Mouse (Mus musculus) 3134 (cell line): ENCODE results near the gene Tgfbr3.
A peak's percentile ranks its signal among the peaks of the same experiment; 100 is the strongest.

Source experiments
- DNase-seq: peaks from one replicate; pipeline ENCODE4 v3.0.0-alpha.2; 2011; ENCODE audit warnings: low spot score; ENCODE audit not compliant: insufficient read length; ENCODE audit errors: extremely low read depth

Tgfbr3 gene

DNA sequence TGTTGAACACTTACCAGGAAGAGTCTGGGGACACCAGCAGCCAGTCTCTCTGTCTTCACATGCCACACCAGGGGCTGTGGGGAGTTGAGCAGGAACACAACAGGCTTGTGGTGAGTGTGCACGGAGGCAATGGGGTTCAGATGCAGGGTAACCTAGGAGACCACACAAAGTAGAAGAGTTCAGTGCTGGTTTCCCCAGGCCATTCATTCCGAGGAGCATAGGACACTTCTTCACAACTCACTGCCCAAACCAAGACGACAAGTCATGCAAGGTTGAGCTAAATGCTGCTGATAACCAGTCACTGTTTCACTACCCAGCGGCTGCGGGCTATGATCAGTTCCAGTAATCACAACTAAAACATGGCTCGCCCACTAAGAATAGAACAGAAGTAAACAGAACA is 111.6 kb downstream of the Tgfbr3 start:
- DNase-seq = no peak

DNA sequence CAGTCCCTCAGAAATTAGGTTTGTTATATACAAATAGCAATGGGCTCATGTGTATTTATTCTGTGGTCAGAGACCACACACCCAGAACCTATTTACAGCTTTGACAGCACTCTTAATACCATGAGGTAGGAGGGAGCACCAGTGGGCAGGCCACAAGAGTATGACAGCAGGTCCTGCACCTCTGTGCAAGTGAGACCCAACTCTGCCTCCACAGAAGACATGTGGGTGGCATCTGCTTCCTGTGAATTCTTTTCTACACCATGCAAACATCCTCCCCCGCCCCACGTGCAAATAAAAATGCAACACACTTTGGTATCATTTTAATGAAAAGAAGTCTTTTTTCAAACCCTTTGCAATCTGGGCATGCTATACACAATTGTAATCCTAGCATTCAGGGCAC is 112.2 kb downstream of the Tgfbr3 start:
- DNase-seq = no peak

DNA sequence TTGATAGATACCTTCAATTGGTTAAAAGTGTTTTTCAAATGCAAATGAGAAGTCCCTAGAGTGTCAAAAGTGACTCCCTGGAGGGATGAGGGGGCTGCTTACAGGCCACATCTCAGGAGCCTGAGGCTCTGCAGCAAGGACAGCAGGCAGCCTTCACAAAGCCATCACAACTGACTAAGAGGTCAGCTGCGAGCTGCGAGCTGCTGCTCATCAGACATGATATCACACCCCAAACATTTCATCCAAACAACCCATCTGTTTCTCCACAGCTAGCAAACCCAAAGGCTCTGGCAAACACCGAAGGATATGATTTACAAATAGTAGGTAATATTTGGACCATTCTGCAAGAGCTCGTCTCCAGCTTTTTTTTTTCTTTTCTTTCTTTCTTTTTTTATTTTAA is 112.6 kb downstream of the Tgfbr3 start:
- no peak for DNase-seq

DNA sequence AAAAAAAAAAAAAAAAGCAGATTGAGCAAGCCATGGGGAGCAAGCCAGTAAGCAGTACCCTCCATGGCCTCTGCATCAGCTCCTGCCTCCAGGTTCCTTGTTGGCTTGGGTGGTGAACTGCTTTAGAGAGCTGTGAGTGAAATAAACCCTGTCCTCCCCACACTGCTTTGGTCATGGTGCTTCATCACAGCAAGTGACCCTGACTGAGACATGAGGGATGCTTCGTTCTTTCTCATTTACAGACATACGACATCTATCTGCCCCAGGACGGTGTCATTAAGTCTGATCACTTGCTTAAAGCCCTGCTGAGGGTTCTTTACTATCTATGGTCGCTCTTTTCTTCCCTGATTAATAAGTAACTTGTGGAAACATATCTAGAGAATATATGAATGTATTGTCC is 113.2 kb downstream of the Tgfbr3 start:
- DNase-seq = no peak

DNA sequence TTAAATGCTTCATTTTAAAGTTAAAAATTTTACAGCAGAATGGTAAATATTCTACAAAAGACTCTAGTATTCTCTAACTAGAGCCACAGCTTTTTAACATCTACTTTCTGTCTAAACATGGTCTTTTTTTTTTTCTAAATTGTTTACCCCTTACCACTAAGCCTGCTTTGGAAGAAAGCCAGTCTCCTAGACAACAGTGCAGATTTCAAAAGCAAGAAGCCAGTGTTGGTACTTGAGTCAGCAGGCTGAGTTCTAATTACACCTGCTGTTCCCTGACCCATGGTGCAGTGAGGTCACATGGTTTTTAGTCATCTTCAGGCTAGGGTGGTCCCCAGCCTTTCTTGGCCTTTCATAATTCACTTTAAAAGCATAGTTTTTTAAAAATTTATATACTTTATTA is 115.2 kb downstream of the Tgfbr3 start:
- DNase-seq = no peak

DNA sequence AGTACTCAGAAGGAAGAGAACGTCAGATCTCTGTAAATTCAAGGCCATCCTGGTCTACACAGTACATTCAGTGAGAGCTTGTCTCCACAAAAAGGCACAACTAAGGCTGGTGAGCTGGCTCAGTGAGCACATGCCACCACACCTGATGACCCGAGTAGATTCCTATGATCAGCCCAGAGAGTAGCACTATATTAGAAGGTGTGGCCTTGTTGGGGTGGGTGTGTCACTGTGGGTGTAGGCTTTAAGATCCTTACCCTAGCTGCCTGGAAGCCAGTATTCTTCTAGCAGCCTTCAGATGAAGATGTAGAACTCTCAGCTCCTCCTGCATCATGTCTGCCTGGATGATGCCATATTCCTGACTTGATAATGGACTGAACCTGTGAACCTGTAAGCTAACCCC is 115.9 kb downstream of the Tgfbr3 start:
- no peak for DNase-seq

DNA sequence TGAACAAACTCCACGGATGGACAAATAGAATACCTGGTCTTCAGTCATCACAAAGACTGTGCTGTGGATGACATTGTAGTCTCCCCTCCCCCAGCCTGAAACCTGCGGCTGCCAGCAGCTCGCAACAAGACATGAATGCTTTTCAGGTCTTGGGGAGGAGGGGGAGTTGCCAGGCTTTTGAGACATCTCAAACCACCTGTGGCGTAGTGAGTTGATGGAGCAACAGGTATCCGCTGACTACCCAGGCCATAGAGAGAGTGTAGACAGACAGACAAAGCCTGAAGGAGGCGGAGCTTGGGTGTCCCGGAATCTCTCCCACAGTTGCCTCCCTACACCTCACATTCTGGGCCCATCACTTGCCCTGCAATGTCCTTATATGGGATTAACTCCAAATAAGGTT is 117.6 kb downstream of the Tgfbr3 start:
- DNase-seq = no peak

DNA sequence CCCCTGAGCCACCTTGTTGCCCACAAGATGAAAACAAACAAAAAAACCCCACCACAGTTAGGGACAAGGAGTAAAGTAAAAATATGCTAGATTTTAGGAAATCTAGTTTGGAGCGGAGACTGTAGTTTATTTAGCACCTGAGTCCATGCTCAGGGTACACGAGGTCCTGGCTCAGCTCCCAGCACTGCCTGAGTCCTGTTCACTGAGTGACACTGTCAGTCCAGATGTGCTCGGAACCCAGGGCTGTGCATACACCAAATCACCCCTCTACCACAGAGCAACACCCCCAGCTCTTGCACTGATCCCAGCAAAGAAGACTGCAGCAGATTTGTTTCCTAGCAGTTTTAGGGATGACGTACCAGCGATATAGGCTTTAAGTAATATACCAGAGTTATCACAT is 119.6 kb downstream of the Tgfbr3 start:
- DNase-seq = no peak

DNA sequence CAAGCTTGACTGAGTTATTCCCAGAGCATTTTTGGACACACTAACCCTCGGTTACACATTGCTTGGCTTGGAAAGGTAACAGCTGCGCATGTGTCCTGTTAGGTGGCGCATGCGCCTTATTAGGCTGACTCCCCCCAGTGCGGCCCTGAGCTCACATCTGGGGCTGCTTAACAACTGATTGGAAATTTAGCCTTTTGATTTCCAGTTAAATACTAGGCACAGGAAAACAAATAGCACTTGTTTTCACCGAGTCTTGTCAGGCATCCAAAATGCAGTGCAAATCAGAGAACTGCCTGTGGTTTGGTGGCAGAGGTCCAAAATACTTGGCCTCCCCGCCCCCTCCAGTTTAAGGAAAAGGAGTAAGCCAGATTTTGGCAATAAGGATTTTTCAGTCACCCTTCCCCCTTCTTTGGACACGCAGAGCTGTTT is 121.5 kb downstream of the Tgfbr3 start:
- peak; percentile 62 for DNase-seq

DNA sequence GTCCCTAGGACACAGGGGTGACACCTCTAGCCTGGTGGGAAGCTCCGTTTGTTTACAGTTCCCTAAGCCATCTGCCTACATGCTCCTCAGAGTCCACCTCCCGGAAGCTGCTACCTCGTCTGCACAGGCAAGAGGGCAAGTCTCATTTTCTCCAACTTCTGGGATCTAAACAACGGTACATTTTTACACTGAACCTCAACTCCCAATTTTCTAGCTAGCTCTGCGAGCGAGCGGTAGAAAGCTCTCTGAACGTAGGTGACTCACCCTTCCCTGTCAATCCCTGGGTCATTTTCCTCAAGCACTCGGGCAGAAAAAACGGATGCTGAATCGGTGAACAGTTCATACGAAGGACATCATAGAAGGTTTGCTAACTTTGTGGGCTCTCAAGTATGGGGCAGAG is 122.1 kb downstream of the Tgfbr3 start:
- no peak for DNase-seq

DNA sequence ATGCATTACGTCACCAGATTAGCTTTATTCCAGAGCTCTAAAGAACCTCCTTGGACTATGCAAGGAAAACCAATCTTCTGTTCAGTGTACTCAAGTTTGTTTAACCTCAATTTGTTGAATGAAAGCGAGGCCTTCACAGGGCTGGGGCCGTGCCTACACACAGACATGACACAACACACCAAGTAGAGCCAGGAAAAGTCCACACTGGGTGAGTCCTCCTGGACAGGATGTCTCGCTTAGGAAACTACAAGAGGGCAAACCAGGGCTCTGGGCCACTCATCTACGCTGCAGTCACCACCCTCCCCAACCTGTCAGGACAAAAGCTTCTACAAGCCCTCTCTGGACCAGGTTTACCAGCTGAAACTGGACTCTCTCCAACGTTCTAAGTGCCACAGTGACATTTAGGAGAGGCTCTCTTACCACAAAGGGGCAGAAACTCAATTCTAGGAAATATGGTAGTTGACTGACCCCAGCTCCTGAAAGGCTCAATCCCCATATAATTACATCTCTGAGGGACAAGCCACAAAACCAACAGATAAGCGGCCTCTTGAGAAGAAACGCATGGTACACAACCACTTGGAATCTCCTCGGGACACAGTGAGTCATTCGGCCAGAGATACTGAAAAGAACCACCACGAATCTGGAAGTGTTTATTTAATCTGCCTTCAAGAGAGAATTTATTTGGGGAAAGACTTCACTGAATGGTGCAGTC is 122.6 kb downstream of the Tgfbr3 start:
- peak; percentile 52 for DNase-seq

DNA sequence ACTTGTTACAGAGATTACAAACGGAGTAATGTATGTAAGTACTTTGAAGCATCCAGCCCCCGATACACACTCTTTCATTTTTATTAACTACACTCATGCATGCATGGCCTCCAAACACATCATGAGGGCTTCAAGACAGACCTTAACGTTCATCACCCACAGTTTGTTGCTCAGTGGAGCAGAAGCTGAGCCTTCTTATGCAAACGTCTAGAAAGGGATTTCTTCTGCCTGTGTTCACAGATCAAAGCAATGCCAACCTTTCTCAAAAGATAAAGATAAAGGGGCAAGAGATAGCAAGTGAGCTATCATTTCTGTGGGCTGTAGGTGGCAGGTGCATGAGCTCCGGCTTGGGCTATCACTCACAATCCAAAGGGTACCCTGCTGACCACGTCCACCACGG is 123.7 kb downstream of the Tgfbr3 start:
- no peak for DNase-seq

DNA sequence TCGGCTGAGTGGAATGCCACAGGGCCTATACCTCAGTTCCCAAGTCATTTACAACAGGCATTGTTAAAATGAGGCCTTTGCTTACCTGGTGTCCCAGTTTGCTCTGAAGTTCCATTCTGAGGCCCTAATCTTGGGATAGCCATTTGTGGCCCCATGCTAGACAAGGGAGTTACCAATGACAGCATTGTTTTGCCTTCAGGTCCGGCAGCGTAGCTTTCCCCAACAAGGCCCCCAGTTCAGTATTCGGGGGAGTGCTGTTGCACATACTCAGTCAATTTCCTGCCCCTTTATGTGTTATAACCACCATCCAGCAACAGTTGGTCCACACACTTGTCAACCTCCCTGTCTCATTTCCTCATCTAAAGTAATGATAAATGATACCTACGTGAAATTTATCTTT is 124.2 kb downstream of the Tgfbr3 start:
- no peak for DNase-seq

DNA sequence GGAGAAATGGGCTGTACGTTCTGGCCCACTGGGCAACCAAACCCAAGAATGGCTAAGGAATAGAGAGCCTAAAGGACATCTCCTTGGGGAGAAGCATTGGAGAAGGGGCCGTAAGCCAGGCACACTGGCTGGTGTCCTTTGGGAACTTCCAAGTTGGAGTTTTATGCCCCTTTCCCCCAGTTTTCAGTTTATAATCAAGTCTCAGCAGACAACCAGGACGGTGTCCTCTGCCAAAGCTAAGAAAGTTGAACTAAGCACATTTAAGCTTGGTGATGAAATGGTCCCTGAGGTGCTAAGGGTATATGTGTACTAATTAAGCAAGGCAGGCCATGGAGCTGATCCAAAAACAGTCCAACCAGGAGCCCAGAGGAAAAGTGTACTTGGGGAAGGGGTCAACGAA is 124.6 kb downstream of the Tgfbr3 start:
- DNase-seq = no peak

DNA sequence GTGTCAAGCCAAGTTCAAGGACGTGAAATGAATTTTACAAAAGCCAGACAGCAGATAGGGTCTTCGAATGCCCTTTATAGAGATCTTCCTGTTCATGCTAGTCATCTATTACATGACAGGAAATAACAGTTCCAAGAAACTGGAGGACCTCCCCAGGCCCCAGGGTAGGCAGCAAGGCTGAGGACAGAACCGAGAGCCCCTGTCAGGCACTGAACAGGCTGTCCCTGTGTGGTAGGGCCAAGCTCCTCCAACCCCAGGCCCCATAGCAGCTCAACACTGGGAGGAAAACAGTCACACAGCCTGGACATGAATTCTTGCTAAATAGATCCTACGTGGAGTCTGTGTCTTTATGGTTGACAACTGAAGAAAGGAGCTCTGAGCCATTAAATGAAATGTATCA is 125.3 kb downstream of the Tgfbr3 start:
- no peak for DNase-seq

DNA sequence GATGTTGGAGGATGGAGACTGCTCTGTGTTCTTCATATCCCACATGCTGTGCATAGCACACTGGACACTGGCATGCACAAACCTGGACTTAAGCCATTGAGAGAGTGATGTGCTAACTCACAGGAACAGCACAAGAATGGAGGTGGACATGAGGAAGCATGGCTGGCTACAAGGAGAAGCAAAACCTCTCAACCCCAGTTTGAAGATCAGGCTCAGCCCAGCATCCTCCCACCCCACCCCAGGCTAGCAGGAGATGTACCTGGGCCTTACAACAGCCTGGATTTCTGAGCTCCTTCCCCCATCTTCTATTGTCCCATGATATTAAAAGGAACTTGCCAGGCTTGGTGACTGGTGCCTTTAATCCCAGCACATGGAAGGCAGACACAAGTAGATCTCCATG is 126.1 kb downstream of the Tgfbr3 start:
- DNase-seq = no peak

DNA sequence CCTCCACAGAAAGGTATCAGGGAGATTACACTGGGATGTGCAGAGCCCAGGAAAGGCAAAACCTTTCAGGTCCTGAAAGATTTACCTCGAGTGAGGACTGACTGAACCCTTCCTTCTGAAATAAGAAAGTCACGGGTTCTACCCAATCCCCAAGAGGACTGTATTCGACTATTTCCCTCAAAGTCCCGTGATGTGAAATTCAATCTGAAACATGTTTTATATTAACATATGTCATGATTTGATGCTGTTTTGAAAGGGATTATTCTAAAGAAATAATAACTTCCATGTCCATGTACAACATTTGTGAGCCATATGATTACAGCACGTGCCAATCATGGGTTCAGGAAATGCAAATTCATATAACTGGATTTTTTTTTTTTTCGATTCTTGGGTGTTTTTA is 126.6 kb downstream of the Tgfbr3 start:
- DNase-seq = no peak

DNA sequence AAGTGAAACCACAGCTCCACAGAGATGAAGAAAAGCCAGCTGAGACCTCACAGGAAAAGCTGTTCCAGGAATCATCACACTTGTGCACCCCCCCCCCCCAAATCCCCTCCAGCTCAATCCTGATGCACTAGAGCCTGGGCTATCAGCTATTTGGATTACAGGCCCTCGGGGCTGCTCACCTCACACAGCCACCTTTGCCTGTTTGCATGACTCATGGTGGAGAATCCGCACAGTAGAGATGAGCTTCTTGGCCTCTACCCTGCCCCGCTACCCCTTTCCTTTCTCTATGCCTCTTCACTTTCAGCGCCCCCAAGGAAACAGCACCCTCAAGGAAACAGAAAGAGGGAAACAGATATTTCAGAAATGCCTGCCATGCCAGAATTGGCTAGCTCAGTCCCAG is 127.1 kb downstream of the Tgfbr3 start:
- no peak for DNase-seq

DNA sequence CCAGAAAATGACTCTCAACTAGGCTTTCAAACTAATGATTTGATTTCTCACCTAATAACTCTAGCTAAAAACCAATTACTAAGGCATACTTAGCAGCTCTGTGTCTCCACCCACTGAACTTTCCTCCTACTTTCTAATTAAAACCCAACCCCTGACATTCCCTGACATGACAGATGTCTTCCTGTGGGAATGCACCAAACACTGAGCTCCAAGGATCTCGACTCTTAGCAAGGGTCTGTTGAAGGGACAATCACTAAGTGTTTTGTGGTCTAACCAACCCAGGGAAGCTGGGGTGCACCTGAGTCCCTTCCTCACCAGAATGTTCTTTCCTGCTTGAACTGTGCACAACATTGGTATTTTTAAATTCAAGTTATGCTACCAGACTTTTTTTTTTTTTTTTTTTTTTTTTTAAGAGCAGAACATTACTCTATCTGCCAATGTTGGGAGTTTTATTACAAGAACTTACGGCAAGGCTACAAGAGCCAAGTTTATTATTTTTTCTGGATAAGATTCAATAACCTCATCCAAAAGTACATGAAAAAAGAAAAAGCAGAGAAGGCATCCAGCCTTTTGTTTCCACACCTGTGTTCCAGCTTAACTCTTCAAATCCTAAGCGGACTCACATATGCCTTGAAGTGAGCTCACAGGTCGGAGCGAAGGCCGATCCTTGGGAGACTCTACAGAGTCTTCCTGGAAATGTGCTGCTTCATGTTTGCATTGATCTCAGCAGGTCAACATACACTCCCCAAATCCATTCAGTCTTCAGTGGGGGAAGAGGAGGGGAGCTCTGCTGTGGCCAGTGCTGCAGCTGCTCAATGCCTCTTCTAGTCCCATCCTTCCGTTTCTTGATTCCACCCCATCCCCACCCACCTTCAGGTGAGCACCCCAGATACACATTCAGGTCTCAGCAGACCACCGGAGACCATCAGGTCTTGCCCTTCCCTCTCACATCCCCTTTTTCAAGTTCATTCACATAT is 129.2 kb downstream of the Tgfbr3 start:
- DNase-seq = peak; percentile 19

DNA sequence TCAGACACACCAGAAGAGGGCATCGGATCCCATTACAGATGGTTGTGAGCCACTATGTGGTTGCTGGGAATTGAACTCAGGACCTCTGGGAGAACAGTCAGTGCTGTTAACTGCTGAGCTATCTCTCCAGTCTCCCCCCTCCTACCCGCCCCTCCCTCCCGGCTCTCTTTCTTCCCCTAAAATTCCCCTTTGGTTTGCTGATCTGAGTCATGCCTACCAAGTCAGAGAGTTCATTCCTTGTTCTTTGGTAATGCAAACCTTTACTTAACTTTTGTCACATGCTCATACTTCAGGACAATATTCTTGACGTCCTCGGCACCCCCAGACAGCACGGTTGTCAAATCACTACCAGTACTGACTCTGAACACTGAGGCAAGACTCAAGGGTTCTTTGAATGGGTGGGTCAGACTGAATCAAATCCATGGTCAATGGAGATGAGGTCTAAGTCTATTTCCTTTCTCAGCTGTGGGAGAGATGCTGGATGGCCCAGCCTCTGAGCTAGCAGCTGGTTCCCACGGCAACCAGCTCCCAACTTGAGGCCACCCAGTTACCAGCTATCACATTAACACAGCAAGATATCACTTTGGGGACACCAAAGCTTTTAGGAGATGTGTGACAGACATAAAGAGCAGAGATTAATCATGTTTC is 130.8 kb downstream of the Tgfbr3 start:
- DNase-seq = peak; percentile 52

DNA sequence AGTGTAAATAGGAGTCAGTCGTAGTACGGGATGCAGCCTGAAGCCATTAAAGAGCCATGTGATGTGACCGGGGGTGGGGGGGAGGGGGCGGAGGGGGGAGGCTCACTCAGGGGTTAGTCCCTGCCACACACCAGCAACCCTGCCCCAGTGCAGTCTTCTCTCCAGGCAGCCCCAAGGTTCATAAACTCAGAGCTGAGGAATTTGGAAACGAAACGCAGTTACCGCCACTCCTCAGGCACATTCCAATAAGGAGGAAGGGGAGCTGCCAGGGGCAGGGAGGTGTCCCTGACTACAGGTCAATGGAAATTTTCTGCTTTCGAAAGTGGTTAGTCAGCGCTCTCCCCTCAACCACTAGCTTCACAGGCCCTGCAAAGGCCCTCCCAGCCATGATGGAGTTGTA is 132.0 kb downstream of the Tgfbr3 start:
- peak; percentile 64 for DNase-seq

DNA sequence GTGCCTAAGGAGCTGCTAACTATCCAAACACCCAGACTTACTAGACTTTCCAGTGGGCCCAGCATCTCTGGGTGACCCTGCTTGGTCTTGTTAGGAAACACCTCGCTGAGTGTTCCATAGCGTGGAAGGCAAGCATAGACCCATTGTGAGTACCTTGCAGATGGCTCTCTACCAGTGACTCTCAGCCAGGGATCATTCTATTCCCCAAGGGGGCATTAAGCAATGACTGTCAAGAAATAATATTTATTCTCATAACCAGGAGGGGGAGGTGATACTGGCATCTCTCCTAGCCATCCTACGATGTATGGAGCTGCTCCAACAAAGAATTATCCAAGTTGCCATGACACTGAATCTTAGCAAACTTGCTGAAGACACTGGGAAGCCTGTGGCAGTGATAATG is 133.3 kb downstream of the Tgfbr3 start:
- no peak for DNase-seq
